In genomic region chr6:91527227-91527860, GRCm38 (mm10) we compare ENCODE assay signal across 9 mouse cellular contexts. TPM values are rescaled to one million over a fixed set of nuclear protein-coding genes. Genes with fewer than 3 reads are reported as not detected.
DNase-seq lines count a peak whose midpoint lies in the region; ATAC-seq lines count a peak whose summit lies in the region.
"Had no signal": no experiment of that assay in that cellular context is flagged by ENCODE, and none has a peak within 500 bp of the region (broad histone marks: within the 10 kb centered on the region; RNA-seq: fewer than 3 reads in every experiment).

No protein-coding gene starts in this region.

- no peaks in the 10 kb centered on the region for H3K36me3 ChIP-seq in embryonic facial prominence, embryonic 11.5 days (replicated peaks; ENCODE audit: control insufficient read depth, insufficient read depth, low read depth, low read length)
- peaks cover 40% of the 10 kb centered on the region for H3K36me3 ChIP-seq in midbrain, embryonic 13.5 days

- no peak overlapping the region for H3K27ac ChIP-seq in embryonic facial prominence, embryonic 11.5 days (replicated peaks; ENCODE audit: low read depth, low read length)
- no peak overlapping the region for H3K27ac ChIP-seq in midbrain, embryonic 13.5 days
- H3K27ac ChIP-seq: liver, embryonic 15.5 days had no signal

- no peak overlapping the region for H3K4me3 ChIP-seq in embryonic facial prominence, embryonic 11.5 days (ENCODE audit: low read depth, low read length)
- H3K4me3 ChIP-seq in midbrain, embryonic 13.5 days (replicated peaks): no peak overlapping the region
- H3K4me3 ChIP-seq: liver, embryonic 15.5 days had no signal

- ATAC-seq in embryonic facial prominence, embryonic 11.5 days (replicated peaks; ENCODE audit: insufficient number of reproducible peaks, low FRiP score, low TSS enrichment, low read depth): no peak
- ATAC-seq in midbrain, embryonic 13.5 days: 0 out of 2 replicates have a peak, but pooled peaks have one; percentile 58

- peak; percentile 37 to 64 for DNase-seq in heart, adult 18-20 months
- DNase-seq in heart, postnatal 25 days (ENCODE audit: low spot score): no peak
- DNase-seq in right cerebral cortex, adult 18-20 months: peak; percentile 29
- DNase-seq in right cerebral cortex, postnatal 25 days: no peak
- DNase-seq in embryonic facial prominence, embryonic 11.5 days (ENCODE audit: low spot score): peak; percentile 76
- DNase-seq in urinary bladder, adult 18-20 months (ENCODE audit: low spot score in 2 of 2): no peak
- DNase-seq in thymus, adult 18-20 months: no peak

- no peaks in the 10 kb centered on the region for H3K27me3 ChIP-seq in embryonic facial prominence, embryonic 11.5 days (ENCODE audit: control insufficient read depth, insufficient read depth, low read length)
- no peaks in the 10 kb centered on the region for H3K27me3 ChIP-seq in midbrain, embryonic 13.5 days
- H3K27me3 ChIP-seq: liver, embryonic 15.5 days had no signal

- WGBS in embryonic facial prominence, embryonic 11.5 days: 48% methylated on average over 5 of the region's 5 CpGs
- 52% methylated on average over 5 of the region's 5 CpGs for WGBS in midbrain, embryonic 13.5 days

- H3K4me1 ChIP-seq in embryonic facial prominence, embryonic 11.5 days (ENCODE audit: control insufficient read depth, insufficient read depth, low read length): no peaks in the 10 kb centered on the region
- no peaks in the 10 kb centered on the region for H3K4me1 ChIP-seq in midbrain, embryonic 13.5 days (replicated peaks)

- H3K9ac ChIP-seq in embryonic facial prominence, embryonic 11.5 days (replicated peaks; ENCODE audit: low read length): no peak overlapping the region
- no peak overlapping the region for H3K9ac ChIP-seq in midbrain, embryonic 13.5 days (replicated peaks)
- H3K9ac ChIP-seq: liver, embryonic 15.5 days had no signal

- H3K9me3 ChIP-seq in embryonic facial prominence, embryonic 11.5 days (replicated peaks; ENCODE audit: control insufficient read depth, low read length): no peaks in the 10 kb centered on the region
- H3K9me3 ChIP-seq in midbrain, embryonic 13.5 days: no peaks in the 10 kb centered on the region
- H3K9me3 ChIP-seq: liver, embryonic 15.5 days had no signal

- H3K4me2 ChIP-seq in embryonic facial prominence, embryonic 11.5 days (ENCODE audit: low read depth, low read length): no peak overlapping the region
- no peak overlapping the region for H3K4me2 ChIP-seq in midbrain, embryonic 13.5 days (replicated peaks)
- H3K4me2 ChIP-seq: liver, embryonic 15.5 days had no signal

- intact Hi-C loops in heart, postnatal 25 days (cut with DNase I): loop anchor here (1.0 to 5.0 kb wide), 4 partner anchors 47 to 325 kb away; no protein-coding TSS in a partner anchor

RNA-seq across cellular contexts. Expression of gene Lsm3, which starts 11.6 kb away (rescaled TPM):
- 10 to 100 TPM; 52.7 to 68.0 TPM for total RNA-seq in heart, adult 18-20 months (2021)
- 10 to 100 TPM; 57.9 to 64.0 TPM for total RNA-seq in heart, postnatal 25 days (2021)
- polyA plus RNA-seq in embryonic facial prominence, embryonic 11.5 days (2014; fragmentation: Nextera tagmentation; extraction: Ambion mirVana): 365 and 379 TPM in 2 replicates
- polyA plus RNA-seq in midbrain, embryonic 13.5 days (2015; fragmentation: Nextera tagmentation; extraction: Ambion mirVana): 199 and 201 TPM in 2 replicates

RNA-seq across cellular contexts. Expression of gene Xpc, which starts 11.7 kb away (rescaled TPM):
- 10 to 100 TPM; 10.0 TPM for total RNA-seq in heart, adult 18-20 months (2021)
- total RNA-seq in heart, postnatal 25 days (2021): 10 to 100 TPM in 1 of 2 experiments, 1 to 10 TPM in 1; 8.4 to 10.1 TPM
- polyA plus RNA-seq in embryonic facial prominence, embryonic 11.5 days (2014; fragmentation: Nextera tagmentation; extraction: Ambion mirVana): 20.1 and 22.4 TPM in 2 replicates
- 22.9 and 23.9 TPM in 2 replicates for polyA plus RNA-seq in midbrain, embryonic 13.5 days (2015; fragmentation: Nextera tagmentation; extraction: Ambion mirVana)

RNA-seq across cellular contexts. Expression of gene Tmem43, which starts 53.8 kb away (rescaled TPM):
- 10 to 100 TPM; 24.5 to 25.7 TPM for total RNA-seq in heart, adult 18-20 months (2021)
- total RNA-seq in heart, postnatal 25 days (2021): 10 to 100 TPM; 23.5 to 26.0 TPM
- polyA plus RNA-seq in embryonic facial prominence, embryonic 11.5 days (2014; fragmentation: Nextera tagmentation; extraction: Ambion mirVana): 63.8 and 64.0 TPM in 2 replicates
- 48.4 and 49.4 TPM in 2 replicates for polyA plus RNA-seq in midbrain, embryonic 13.5 days (2015; fragmentation: Nextera tagmentation; extraction: Ambion mirVana)

RNA-seq across cellular contexts. Expression of gene Chchd4, which starts 54.0 kb away (rescaled TPM):
- total RNA-seq in heart, adult 18-20 months (2021): 10 to 100 TPM; 17.8 to 18.9 TPM
- total RNA-seq in heart, postnatal 25 days (2021): 10 to 100 TPM; 15.3 to 15.7 TPM
- polyA plus RNA-seq in embryonic facial prominence, embryonic 11.5 days (2014; fragmentation: Nextera tagmentation; extraction: Ambion mirVana): 25.7 and 28.4 TPM in 2 replicates
- polyA plus RNA-seq in midbrain, embryonic 13.5 days (2015; fragmentation: Nextera tagmentation; extraction: Ambion mirVana): 28.1 and 28.6 TPM in 2 replicates

Comparison
In these comparisons a context has a peak if more than half of its experiments do, and no peak if none do; other contexts are left out.
1. DNase-seq: peak in heart, adult 18-20 months (2 of 2), right cerebral cortex, adult 18-20 months (single experiment) and embryonic facial prominence, embryonic 11.5 days (single experiment); none in heart, postnatal 25 days (single experiment), right cerebral cortex, postnatal 25 days (single experiment), urinary bladder, adult 18-20 months (0 of 2) and thymus, adult 18-20 months (0 of 2).